8 mouse cellular contexts compared by ENCODE assay signal in the genomic region with DNA sequence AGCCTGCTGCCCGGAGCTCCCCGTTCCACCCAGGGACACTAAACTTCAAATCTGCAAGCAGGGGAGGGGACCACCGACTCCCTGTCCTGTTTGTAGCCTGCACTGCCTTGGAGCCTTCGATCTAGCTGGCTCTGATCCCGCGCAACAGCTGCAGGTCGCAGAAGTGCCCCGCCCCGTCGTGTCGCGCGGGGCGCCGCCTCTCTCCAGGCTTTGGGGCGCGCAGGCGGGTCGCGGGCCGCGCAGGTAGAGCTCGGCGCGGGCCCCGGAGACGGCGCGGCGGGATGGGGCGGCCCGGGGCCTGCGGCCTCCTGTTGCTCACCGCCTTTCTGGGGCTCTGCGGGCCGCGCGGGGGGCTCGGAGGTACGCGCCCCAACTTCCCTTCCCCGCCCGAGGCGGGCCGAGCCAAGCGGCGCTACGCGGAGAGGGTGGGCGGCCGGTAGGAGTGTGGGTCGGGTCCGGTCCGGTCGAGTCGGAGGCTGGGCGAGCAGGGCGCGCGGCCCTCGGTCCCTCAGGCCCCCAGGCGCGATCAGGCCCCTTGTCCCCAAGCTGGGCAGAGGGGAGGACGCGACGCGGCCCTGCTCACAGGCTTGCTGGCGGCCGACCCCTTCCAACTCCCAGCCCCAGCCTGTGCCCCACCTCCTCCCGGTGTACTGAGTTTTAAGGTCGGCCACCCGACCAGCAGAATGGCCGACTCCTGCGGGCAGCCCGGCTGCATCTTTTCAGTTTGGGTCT. TPM values are rescaled to one million over a fixed set of nuclear protein-coding genes. Genes with fewer than 3 reads are reported as not detected.
DNase-seq lines count a peak whose midpoint lies in the region; ATAC-seq and TF ChIP-seq lines count a peak whose summit lies in the region.

TSS of gene BC067074 (plus strand) at position 185 of the 732 bp plus-strand sequence.

- no peaks in the 10 kb centered on the region for H3K36me3 ChIP-seq in erythroblast, embryonic 14.5 days (ENCODE audit: control insufficient read depth)

- no peaks in the 10 kb centered on the region for H3K9me3 ChIP-seq in erythroblast, embryonic 14.5 days (ENCODE audit: control insufficient read depth, low read length)

- TF ChIP-seq POLR2A in brain, embryonic 14.5 days (IDR thresholded peaks at IDR 0.05; ENCODE audit: borderline replicate concordance, extremely low read depth, insufficient read depth, insufficient read length, poor library complexity, severe bottlenecking), result no peak

- no peak for TF ChIP-seq CTCF in brain, embryonic 14.5 days (IDR thresholded peaks at IDR 0.05; ENCODE audit: borderline replicate concordance, extremely low read depth, insufficient read depth, insufficient read length)

- peak; percentile 73 for DNase-seq in brain, embryonic 14.5 days (ENCODE audit: low read depth)
- DNase-seq in kidney, postnatal 14 days, result peak; percentile 55
- DNase-seq in mesoderm, embryonic 11.5 days (ENCODE audit: low read depth, low spot score), result peak; percentile 51
- peak; percentile 33 for DNase-seq in thymus, postnatal 14 days

- H3K27me3 ChIP-seq in erythroblast, embryonic 14.5 days (ENCODE audit: control insufficient read depth), result peaks cover 26% of the 10 kb centered on the region

- ATAC-seq in erythroblast, adult 5-6 weeks (replicated peaks; ENCODE audit: low FRiP score, poor library complexity, severe bottlenecking), result no peak
- peak; percentile 55 for ATAC-seq in granulocyte monocyte progenitor cell, adult 5-6 weeks (replicated peaks; ENCODE audit: poor library complexity, severe bottlenecking)
- ATAC-seq in cerebellum, adult (ENCODE audit: insufficient number of reproducible peaks, low FRiP score, low TSS enrichment), result no peak

- peak within 1 kb of the TSS; percentile 35 for H3K4me3 ChIP-seq in erythroblast, embryonic 14.5 days (replicated peaks)

- no peaks in the 10 kb centered on the region; the same call in 1 of the 2 replicates for H3K4me1 ChIP-seq in erythroblast, embryonic 14.5 days (ENCODE audit: control insufficient read depth)

RNA-seq across cellular contexts. Expression of gene BC067074, which starts in this region (rescaled TPM):
- polyA plus RNA-seq in erythroblast, embryonic 14.5 days (2012), result 0.13 TPM in 1 of 2 replicates, not detected in the other
- total RNA-seq in erythroblast, adult 5-6 weeks (2015; ENCODE audit: low replicate concordance), result not detected in 2 replicates
- not detected in 2 replicates for total RNA-seq in erythroblast, adult 5-6 weeks (2017; ENCODE audit: low replicate concordance)
- 1.5 and 2.7 TPM in 2 replicates for polyA plus RNA-seq in brain, embryonic 14.5 days (2012; rRNA removed)
- total RNA-seq in granulocyte monocyte progenitor cell, adult 5-6 weeks (2014; fragmentation: Nextera tagmentation), result not detected in 2 replicates
- not detected in 2 replicates for total RNA-seq in granulocyte monocyte progenitor cell, adult 5-6 weeks (2017)

Comparison
In these comparisons a context has a peak if more than half of its experiments do, and no peak if none do; other contexts are left out.
1. Peak in ATAC-seq in granulocyte monocyte progenitor cell, adult 5-6 weeks; RNA of the gene not detected or under 1 TPM.